Mouse (Mus musculus) urinary bladder, postnatal 14 days (tissue): Measurements from ENCODE around the gene Map1lc3b.
"Not testable (repeated sequence)": the region's sequence is repeated elsewhere in the genome, so short reads cannot be mapped to it uniquely, and the experiment has no call there.

Experiments used
- DNase-seq: peaks from one replicate; pipeline ENCODE4 v3.0.0; 2021; ENCODE audit warnings: low spot score

Gene Map1lc3b

GRCm38 (mm10) chr8:121573275-121573674 lies 16.9 kb upstream of the Map1lc3b start:
- peak; percentile 83 for DNase-seq

DNA sequence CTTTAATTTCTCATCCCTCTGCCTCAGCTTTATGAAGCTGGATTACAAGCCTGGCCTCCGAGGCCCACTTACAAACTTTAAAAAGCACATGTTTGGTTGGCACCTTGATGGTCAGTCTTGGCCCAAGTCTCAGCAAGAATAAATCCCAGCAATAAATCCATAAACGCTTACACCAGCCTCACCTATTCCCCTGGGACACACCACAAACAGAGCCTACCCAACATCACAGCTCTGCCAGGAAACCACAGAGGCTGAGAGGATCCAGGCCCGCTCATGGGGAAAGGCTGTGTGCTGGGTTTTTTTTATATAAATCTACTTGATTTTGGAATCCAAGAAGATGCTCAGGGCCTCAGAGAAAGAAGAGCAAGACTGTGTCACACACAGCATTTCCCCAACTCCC lies 14.5 kb upstream of the Map1lc3b start:
- DNase-seq: no peak

GRCm38 (mm10) chr8:121577751-121578675 lies 12.1 kb upstream of the Map1lc3b start:
- no peak for DNase-seq

DNA sequence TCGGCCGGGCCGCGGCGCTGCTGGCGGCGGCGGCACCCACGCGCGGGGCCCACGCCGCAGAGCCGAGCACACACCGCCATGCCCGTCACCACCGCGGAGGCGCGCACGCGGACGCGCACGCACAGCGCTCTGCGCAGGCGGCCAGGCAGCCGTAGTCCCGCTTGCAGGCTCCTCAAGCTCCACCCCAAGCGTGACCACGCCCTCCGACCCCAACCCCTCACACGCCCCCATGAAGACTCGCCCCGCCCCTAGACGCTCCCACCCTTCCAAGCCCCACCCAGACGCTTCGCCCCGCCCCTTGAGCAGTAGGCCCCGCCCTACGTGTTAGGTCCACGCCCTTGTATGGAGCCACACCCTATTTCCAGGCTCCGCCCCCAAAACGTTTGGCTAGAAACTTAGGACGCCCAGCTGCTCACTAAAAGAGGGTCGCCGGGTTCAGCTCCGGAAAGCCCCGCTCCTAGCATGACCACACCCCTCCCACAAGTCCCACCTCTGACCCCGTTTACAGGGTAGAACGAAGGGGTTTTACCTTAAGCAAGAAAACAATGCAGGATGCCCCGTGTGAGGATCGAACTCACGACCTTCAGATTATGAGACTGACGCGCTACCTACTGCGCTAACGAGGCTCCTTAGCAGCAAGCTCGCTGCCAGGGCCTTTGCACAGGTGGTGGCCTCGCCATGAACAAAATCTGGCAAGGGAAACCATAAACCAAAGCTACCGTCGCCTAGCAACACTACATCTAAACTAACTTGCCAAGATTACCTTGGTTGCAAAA lies 11.3 kb upstream of the Map1lc3b start, which contains the start of gene Fbxo31:
TSS of gene Fbxo31 (minus strand) at position 131 of the 776 bp plus-strand sequence.
- DNase-seq: peak; percentile 95

DNA sequence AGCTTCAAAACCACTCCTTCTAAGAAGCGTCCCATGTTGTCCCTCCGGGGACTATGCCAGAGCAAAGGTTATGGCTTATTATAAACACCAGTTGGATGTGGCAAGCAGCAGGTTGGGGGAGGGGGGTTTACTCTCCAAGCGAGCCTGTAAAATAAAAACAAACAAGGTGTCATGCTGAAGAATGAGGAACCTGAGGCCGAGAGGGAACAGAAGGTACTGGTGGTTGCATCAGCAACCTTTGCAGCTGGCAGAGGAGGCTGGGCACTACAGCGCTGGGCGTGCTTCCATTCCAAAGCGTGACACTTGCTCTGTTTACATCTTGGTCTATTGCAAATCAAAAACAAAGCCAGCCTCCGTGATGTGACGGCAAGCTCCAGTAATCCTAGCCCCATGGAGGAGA lies 9.7 kb upstream of the Map1lc3b start:
- peak; percentile 48 for DNase-seq

DNA sequence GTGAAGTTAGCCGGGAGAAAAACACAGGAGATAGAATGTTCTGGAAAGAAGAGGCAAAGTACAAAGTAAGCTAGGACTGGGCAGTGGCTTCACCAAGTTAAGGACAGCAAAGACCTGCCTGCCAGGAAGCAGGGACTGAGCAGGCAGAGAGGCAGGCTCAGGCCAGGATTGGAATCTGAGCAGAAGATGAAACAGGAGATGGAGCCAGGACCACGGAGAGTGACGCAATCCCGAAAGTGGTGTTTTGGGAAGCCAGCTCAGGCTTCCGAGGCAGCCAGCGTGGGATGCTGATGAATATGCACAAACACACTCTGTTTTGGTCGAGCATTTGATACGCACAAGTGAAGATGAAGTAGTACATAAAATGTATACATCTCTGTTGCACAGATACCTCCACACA lies 6.5 kb upstream of the Map1lc3b start:
- DNase-seq: no peak

DNA sequence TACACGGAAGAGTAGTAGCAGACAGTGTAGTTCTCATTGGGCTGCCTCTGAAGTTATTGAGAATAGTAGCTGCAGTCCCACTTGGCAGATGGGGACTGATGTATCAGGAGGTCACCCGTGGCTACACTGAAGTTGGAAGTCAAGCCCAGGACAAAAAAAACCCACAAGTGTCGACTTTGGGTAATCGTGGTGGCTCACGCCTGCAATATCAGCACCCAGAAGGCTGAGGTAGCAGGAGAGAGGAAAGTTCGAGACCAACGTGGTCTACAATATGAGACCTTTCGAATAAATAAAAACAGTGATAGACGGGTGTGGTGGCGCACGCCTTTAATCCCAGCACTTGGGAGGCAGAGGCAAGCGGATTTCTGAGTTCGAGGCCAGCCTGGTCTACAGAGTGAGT lies 5.4 kb upstream of the Map1lc3b start:
- no peak for DNase-seq

GRCm38 (mm10) chr8:121585159-121585825 lies 4.9 kb upstream of the Map1lc3b start:
- peak; percentile 100 for DNase-seq

DNA sequence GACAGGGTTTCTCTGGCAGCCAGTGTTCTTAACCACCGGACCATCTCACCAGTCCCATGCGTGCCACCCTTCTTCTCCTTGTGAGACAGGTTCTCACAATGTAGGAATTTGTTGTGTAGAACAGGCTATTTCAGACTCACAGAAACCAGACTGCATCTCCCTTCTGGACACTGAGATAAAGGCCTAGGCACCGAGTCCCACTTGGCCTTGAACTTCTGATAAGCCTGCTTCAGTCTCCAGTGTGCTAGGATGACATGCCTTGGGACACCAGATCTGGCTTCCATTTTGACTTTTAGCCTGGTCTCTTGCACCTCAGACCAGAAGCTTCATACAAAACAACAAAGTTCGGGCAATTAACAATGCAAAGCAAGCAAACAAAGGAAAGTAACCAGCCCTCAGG lies 1.4 kb upstream of the Map1lc3b start:
- no peak for DNase-seq

- no peak for DNase-seq
These were observed 895 bp upstream of the Map1lc3b start for GRCm38 (mm10) chr8:121589205-121589726.

DNA sequence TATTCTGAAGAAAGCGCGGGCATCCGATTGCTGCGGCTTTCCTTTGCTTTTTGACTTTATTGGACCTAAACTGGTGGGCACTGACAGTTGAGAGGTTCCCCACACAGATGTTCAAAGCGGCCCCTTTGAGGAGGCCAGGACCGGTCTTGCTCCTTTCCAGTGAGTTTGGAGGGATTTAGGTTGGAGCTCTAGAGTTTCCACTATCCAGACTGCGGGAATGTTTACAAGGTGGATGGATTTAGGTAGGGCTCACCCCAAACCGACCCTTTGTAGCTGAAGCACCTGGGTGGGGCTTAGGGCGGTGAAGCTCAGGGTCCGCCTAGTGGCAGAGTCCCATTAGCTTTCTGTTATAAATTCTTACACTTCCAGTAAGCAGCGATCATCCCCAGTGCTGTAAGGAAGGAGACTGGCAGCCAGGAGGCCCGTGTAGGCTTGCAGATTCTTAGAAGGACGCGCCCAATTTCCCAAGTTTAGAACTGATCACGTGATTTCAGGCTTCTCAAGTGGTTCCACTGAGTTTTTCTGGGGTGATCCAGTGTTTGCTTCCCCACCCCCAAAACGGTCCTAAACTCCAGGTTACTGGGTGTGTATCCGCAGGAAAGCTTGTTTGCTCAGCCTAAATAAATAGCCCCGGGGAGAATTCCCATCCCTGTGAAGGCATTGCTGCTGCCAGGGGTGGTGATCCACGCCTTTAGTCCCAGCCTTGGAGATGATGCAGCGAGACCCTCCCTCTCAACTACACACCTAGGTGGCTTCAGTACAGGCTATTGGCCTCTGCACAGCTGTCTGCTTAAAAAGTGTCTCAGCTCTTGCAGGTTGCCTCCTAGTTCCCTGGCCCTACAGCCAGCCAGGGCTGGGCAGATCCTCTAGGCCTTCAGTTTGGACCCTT lies 1.3 kb downstream of the Map1lc3b start:
- peak; percentile 41 for DNase-seq

- DNase-seq: no peak
These were observed 3.1 kb downstream of the Map1lc3b start for GRCm38 (mm10) chr8:121593293-121593692.

- DNase-seq: no peak
These were observed 3.8 kb downstream of the Map1lc3b start for GRCm38 (mm10) chr8:121593983-121594382.

- not testable (repeated sequence) for DNase-seq
These were observed 7.3 kb downstream of the Map1lc3b start for GRCm38 (mm10) chr8:121597492-121597891.

DNA sequence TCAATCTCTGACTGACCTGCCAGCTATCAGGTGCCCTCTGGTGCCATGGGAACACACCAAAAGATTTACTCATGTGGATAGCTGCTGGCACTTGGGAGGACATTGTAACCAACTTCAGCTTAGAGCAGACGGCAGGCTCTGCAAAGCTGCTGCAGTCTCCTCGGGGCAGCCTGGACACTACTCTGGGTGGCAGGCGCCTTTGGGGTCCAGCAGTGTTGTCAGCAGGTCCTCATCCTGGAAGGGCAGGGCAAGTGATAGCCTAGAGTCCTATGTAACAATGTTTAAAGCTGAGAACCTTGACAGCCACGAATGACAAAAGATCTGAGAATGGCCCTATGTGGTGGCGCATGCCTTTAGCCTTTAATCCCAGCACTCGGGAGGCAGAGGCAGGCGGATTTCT lies 8.0 kb downstream of the Map1lc3b start:
- DNase-seq: no peak

DNA sequence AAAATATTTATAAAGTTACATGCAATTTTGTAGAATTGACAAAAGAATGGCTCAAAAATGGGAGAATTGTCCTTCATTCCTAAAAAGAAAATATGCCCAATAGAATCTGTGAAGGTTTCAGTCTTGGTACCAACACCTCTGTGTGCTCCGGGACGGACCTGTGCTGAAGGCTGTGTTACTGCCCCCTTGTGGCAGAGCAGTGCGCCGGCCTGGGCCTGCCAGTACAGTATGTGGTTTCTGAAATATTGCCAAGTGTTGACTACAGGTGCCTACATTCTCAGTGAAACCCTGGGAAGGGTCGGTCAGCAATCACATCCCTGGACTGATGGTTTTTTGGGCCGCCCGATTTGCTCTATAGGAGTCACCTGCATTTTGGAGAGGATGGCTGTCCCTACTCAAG lies 8.7 kb downstream of the Map1lc3b start:
- peak; percentile 87 for DNase-seq

GRCm38 (mm10) chr8:121599842-121600241 lies 9.7 kb downstream of the Map1lc3b start:
- DNase-seq: no peak

DNA sequence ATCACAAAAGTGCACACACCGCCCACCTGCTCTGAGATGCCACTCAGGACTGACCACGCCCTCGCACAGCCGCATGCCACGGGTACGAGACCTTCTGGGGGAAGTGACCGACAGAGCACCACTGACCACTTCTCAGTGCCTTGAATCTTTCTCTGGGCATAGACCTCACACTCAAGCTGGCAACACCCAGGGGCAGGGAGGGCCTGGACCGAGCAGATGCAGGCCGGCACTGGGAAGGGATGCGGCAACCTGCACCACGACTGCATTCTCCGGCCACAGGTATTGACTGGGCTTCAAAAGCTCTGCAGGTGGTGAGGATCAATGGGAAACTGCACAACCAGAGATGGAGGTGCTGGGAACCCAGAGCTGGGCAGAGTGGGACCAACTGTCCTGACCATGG lies 12.2 kb downstream of the Map1lc3b start:
- DNase-seq: no peak

- peak; percentile 72 for DNase-seq
These were observed 12.7 kb downstream of the Map1lc3b start for GRCm38 (mm10) chr8:121602860-121603259.

- no peak for DNase-seq
These were observed 13.6 kb downstream of the Map1lc3b start for GRCm38 (mm10) chr8:121603801-121604200.

- DNase-seq: no peak
These were observed 17.5 kb downstream of the Map1lc3b start for GRCm38 (mm10) chr8:121607661-121608060.
